Mouse (Mus musculus): ENCODE results near the gene Wrnip1. TPM values are rescaled to one million over a fixed set of nuclear protein-coding genes. Genes with fewer than 3 reads are reported as not detected.

The Wrnip1 gene
- total and polyA plus RNA-seq, 3 experiments = 18.0 to 47.9 (median 26.7) TPM

DNA sequence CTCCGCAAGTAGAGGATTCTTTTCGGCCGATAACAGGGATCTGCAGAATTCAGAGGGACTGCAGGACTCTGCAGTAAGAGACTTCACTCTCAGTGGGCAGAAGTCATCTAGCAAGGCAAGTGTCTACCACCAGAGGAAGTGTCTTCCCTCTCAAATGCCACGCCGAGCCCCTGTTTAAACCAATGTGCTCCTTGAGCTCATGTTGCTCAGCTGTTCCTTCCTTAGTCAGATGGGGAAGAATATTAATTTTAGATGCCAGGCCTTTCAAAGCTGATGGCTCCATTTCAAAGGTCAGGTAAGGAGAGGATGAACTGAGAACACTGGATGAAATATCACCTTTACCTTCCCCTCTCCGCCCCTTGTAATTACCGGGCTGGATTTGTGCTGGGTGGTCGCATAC is 18.0 kb upstream of the Wrnip1 start, which contains the start of gene Mylk4:
Gene Mylk4 (minus strand): TSS at position 139 of the 400 bp plus-strand sequence.
- no peak for TF ChIP-seq GATA1 (IDR thresholded peaks at IDR 0.05; ENCODE audit: borderline replicate concordance, low read length)
- ATAC-seq (ENCODE audit: extremely low read depth, insufficient number of reproducible peaks, low FRiP score, poor library complexity, severe bottlenecking) (no peak), DNase-seq (ENCODE audit: low spot score) (no peak)
- Histone ChIP-seq H3K27me3 (ENCODE audit: insufficient read depth, low read length) (peaks cover 20% of the 10 kb centered on the region), H3K4me3 (ENCODE audit: low read depth, low read length) (no peak within 1 kb of the TSS), H3K4me1 (ENCODE audit: insufficient read depth, low read depth, low read length) (no peaks in the 10 kb centered on the region), H3K36me3 (replicated peaks) (no peaks in the 10 kb centered on the region), H3K9me3 (replicated peaks) (no peaks in the 10 kb centered on the region)

DNA sequence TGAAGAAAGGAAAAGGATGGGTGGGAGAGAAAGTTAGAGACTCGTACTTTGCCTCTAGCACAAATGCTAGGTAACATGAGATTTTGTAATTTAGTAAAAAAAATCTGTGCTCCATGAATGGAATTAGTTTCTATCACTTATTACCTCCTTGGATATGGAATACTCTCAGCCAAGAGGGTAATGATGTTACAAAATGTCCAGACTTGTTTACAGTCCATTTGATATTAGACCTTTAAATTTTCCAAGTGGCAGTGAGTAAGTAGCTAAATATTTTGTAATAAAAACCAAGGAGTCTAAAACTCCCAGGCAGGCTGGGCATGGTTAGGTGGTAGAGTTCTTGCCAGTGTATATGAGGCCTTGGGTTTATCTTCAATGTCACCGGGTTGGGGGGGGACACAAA is 14.3 kb upstream of the Wrnip1 start:
- no peaks in the 10 kb centered on the region for H3K36me3 ChIP-seq (replicated peaks)

DNA sequence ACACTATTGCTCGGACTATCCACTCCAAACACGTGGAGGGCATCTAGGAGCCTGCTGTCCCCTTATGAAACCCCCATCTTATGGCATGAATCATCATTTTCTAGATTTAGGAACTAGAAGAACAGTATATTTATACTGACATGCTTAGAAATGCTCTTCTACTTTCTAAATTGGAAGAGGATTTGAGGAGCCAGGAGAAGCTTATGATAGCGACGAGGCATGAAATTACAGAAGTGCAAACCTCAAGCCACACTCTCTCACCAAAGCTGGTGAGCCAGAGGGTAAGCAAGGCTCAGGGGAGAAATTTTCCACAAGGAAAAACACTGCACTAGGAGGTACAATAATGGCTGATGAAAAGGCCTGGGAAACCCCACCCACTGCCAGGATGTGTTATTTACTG is 12.1 kb upstream of the Wrnip1 start:
- H3K27me3 ChIP-seq (ENCODE audit: insufficient read depth, low read length) = peaks cover 11% of the 10 kb centered on the region; the same call in 1 of the 2 replicates
- no peaks in the 10 kb centered on the region for H3K36me3 ChIP-seq (replicated peaks)
- no peak for TF ChIP-seq GATA2 (IDR thresholded peaks at IDR 0.05; ENCODE audit: borderline replicate concordance, low read depth, low read length)
- TF ChIP-seq POLR2AphosphoS5 (IDR thresholded peaks at IDR 0.05; ENCODE audit: insufficient replicate concordance, low read depth, low read length) = no peak
- no peak for TF ChIP-seq TAL1 (conservative IDR thresholded peaks at IDR 0.05; ENCODE audit: low read depth, low read length)
- TF ChIP-seq CTCF (IDR thresholded peaks at IDR 0.05; ENCODE audit: low read depth, low read length) = no peak
- no peak for TF ChIP-seq GATA1 (IDR thresholded peaks at IDR 0.05; ENCODE audit: borderline replicate concordance, low read length)
- no peaks in the 10 kb centered on the region for H3K4me1 ChIP-seq (ENCODE audit: insufficient read depth, low read depth, low read length)
- ATAC-seq (ENCODE audit: extremely low read depth, insufficient number of reproducible peaks, low FRiP score, poor library complexity, severe bottlenecking) (no peak), DNase-seq (ENCODE audit: low spot score) (no peak)
- H3K4me3 ChIP-seq (ENCODE audit: low read depth, low read length) = no peak overlapping the region
- H3K9me3 ChIP-seq (replicated peaks) = no peaks in the 10 kb centered on the region

More for the DNA sequence above, 14.3 kb upstream of the Wrnip1 start:
- no peak for DNase-seq (ENCODE audit: low spot score)
- Histone ChIP-seq H3K27me3 (ENCODE audit: insufficient read depth, low read length) (peaks cover 9% of the 10 kb centered on the region), H3K9me3 (replicated peaks) (no peaks in the 10 kb centered on the region), H3K4me3 (ENCODE audit: low read depth, low read length) (no peak overlapping the region), H3K4me1 (ENCODE audit: insufficient read depth, low read depth, low read length) (no peaks in the 10 kb centered on the region)
- TF ChIP-seq TAL1 (conservative IDR thresholded peaks at IDR 0.05; ENCODE audit: low read depth, low read length) (no peak), GATA1 (IDR thresholded peaks at IDR 0.05; ENCODE audit: borderline replicate concordance, low read length) (no peak), GATA2 (IDR thresholded peaks at IDR 0.05; ENCODE audit: borderline replicate concordance, low read depth, low read length) (no peak), CTCF (IDR thresholded peaks at IDR 0.05; ENCODE audit: low read depth, low read length) (no peak), POLR2AphosphoS5 (IDR thresholded peaks at IDR 0.05; ENCODE audit: insufficient replicate concordance, low read depth, low read length) (no peak)
- no peak for ATAC-seq (ENCODE audit: extremely low read depth, insufficient number of reproducible peaks, low FRiP score, poor library complexity, severe bottlenecking)

DNA sequence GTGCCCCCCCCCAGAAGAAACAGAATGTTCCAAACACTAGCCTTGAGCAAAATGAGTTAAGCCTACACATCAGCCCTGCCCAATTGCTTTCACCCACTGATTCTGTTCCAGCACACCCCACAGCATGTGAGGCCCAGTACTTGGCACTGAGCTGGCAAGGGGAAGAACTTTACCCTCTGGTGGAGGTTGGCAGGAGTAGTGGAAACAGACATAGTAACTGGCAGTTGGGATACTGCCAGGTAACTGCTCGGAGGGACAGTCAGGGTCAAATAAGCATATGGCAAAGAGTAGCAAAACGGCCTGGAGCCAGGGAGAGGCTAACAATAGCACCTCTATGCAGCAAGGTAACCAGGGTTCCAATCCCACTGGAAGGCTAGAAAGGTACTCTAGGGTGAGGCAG is 7.2 kb upstream of the Wrnip1 start:
- H3K36me3 ChIP-seq (replicated peaks) = no peaks in the 10 kb centered on the region
- H3K4me1 ChIP-seq (ENCODE audit: insufficient read depth, low read depth, low read length) = peaks cover 3% of the 10 kb centered on the region; the same call in 1 of the 2 replicates
- no peaks in the 10 kb centered on the region for H3K9me3 ChIP-seq (replicated peaks)
- H3K4me3 ChIP-seq (ENCODE audit: low read depth, low read length) = no peak overlapping the region
- no peak for ATAC-seq (ENCODE audit: extremely low read depth, insufficient number of reproducible peaks, low FRiP score, poor library complexity, severe bottlenecking)
- TF ChIP-seq CTCF (IDR thresholded peaks at IDR 0.05; ENCODE audit: low read depth, low read length) (no peak), POLR2AphosphoS5 (IDR thresholded peaks at IDR 0.05; ENCODE audit: insufficient replicate concordance, low read depth, low read length) (no peak), TAL1 (conservative IDR thresholded peaks at IDR 0.05; ENCODE audit: low read depth, low read length) (no peak), GATA1 (IDR thresholded peaks at IDR 0.05; ENCODE audit: borderline replicate concordance, low read length) (no peak), GATA2 (IDR thresholded peaks at IDR 0.05; ENCODE audit: borderline replicate concordance, low read depth, low read length) (no peak)
- no peak for DNase-seq (ENCODE audit: low spot score)
- peaks cover 14% of the 10 kb centered on the region; the same call in 1 of the 2 replicates for H3K27me3 ChIP-seq (ENCODE audit: insufficient read depth, low read length)

DNA sequence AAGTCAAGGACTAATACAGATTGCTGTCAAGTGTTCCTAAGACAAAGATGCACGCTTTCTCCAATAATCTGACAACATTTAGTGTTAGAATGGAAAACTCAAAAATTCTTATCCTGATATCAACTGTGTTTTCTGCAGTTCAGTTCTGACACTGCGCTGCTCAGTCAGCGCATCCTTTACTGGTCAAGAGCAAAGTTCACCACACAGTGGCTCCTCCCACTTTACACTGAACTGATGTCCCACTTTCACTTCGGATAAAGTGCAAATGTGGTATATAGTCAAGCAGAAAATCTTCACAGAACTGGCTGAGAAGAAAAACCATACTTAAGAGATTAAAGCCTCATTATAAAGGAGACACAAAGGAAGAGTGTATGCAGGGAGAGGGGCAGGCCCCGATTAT is 6.7 kb upstream of the Wrnip1 start:
- TF ChIP-seq CTCF (IDR thresholded peaks at IDR 0.05; ENCODE audit: low read depth, low read length) (no peak), GATA2 (IDR thresholded peaks at IDR 0.05; ENCODE audit: borderline replicate concordance, low read depth, low read length) (no peak), POLR2AphosphoS5 (IDR thresholded peaks at IDR 0.05; ENCODE audit: insufficient replicate concordance, low read depth, low read length) (no peak), GATA1 (IDR thresholded peaks at IDR 0.05; ENCODE audit: borderline replicate concordance, low read length) (no peak), TAL1 (conservative IDR thresholded peaks at IDR 0.05; ENCODE audit: low read depth, low read length) (no peak)
- no peaks in the 10 kb centered on the region for H3K9me3 ChIP-seq (replicated peaks)
- H3K4me3 ChIP-seq (ENCODE audit: low read depth, low read length) = no peak overlapping the region
- peaks cover 13% of the 10 kb centered on the region; the same call in 1 of the 2 replicates for H3K27me3 ChIP-seq (ENCODE audit: insufficient read depth, low read length)
- ATAC-seq (ENCODE audit: extremely low read depth, insufficient number of reproducible peaks, low FRiP score, poor library complexity, severe bottlenecking) (no peak), DNase-seq (ENCODE audit: low spot score) (no peak)
- no peaks in the 10 kb centered on the region for H3K36me3 ChIP-seq (replicated peaks)
- peaks cover 3% of the 10 kb centered on the region; the same call in 1 of the 2 replicates for H3K4me1 ChIP-seq (ENCODE audit: insufficient read depth, low read depth, low read length)

DNA sequence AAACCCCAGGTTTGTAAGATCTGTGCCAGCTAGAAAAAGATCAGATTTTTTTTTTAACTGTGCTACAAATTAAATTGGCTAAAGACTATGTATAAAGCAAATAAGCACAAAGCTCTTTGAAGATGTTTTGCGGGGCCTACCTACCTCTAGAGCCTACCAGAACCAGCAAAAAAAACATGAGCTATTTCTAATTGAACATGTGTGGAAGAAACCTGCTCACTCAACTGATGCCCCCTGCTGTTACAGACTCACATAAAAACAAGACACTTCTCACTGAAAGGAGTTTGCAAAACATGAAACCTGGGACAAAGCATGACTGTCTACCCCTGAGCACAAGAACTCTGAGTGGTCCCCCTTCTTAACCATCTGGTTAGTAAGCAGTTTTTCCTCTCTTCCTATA is 4.8 kb upstream of the Wrnip1 start:
- H3K4me3 ChIP-seq (ENCODE audit: low read depth, low read length) = no peak overlapping the region
- H3K4me1 ChIP-seq (ENCODE audit: insufficient read depth, low read depth, low read length) = peaks cover 10% of the 10 kb centered on the region
- H3K9me3 ChIP-seq (replicated peaks) = no peaks in the 10 kb centered on the region
- no peaks in the 10 kb centered on the region for H3K36me3 ChIP-seq (replicated peaks)
- H3K27me3 ChIP-seq (ENCODE audit: insufficient read depth, low read length) = peaks cover 12% of the 10 kb centered on the region; the same call in 1 of the 2 replicates
- TF ChIP-seq GATA2 (IDR thresholded peaks at IDR 0.05; ENCODE audit: borderline replicate concordance, low read depth, low read length) (no peak), POLR2AphosphoS5 (IDR thresholded peaks at IDR 0.05; ENCODE audit: insufficient replicate concordance, low read depth, low read length) (no peak), TAL1 (conservative IDR thresholded peaks at IDR 0.05; ENCODE audit: low read depth, low read length) (no peak), GATA1 (IDR thresholded peaks at IDR 0.05; ENCODE audit: borderline replicate concordance, low read length) (no peak), CTCF (IDR thresholded peaks at IDR 0.05; ENCODE audit: low read depth, low read length) (no peak)
- ATAC-seq (ENCODE audit: extremely low read depth, insufficient number of reproducible peaks, low FRiP score, poor library complexity, severe bottlenecking) = no peak
- DNase-seq (ENCODE audit: low spot score) = no peak
